Mouse (Mus musculus) adrenal gland, adult 2 months (tissue): ENCODE results near the gene Brip1. TPM values are rescaled to one million over a fixed set of nuclear protein-coding genes. Genes with fewer than 3 reads are reported as not detected.

Experiments used
- DNase-seq: peaks from one replicate; pipeline ENCODE4 v3.0.0; 2021
- long read RNA-seq: library from polyadenylated mRNA; stranded (forward); transcript quantifications from one replicate; pipeline ENCODE4 v2.0.0, GENCODE M21; 2021
- polyA plus RNA-seq: library from polyadenylated mRNA; depleted of rRNA; stranded (reverse); fragments of >200 nt; gene quantifications from 2 replicates; pipeline ENCODE4 v1.2.3, GENCODE M21; 2012; rRNA removed
- total RNA-seq, 2 experiments: library from RNA; stranded (reverse); gene quantifications; 2 replicates each; pipeline ENCODE4 v1.2.3; 2021

Brip1 gene
- under 1 TPM; 0.63 to 0.73 TPM for total RNA-seq
- 0.01 TPM in 1 of 2 replicates, not detected in the other for polyA plus RNA-seq
- long read RNA-seq = 0 reads

GRCm38 (mm10) chr11:86201037-86201786, at the start of gene Brip1:
Gene Brip1 (minus strand): TSS chr11:86201193.
- DNase-seq = peak; percentile 93

- DNase-seq = no peak
These were observed 31.5 kb upstream of the Brip1 start for GRCm38 (mm10) chr11:86232446-86232845.

GRCm38 (mm10) chr11:86231781-86232350, 30.9 kb upstream of the Brip1 start:
- no peak for DNase-seq

- DNase-seq = no peak
These were observed 25.7 kb upstream of the Brip1 start for GRCm38 (mm10) chr11:86226646-86227180.

- DNase-seq = no peak
These were observed 24.8 kb upstream of the Brip1 start for GRCm38 (mm10) chr11:86225761-86226160.

GRCm38 (mm10) chr11:86211803-86212202, 10.8 kb upstream of the Brip1 start:
- DNase-seq = no peak

- DNase-seq = no peak
These were observed 8.1 kb upstream of the Brip1 start for GRCm38 (mm10) chr11:86209123-86209522.

- no peak for DNase-seq
These were observed 4.9 kb upstream of the Brip1 start for GRCm38 (mm10) chr11:86205876-86206275.

- no peak for DNase-seq
These were observed 4.0 kb upstream of the Brip1 start for GRCm38 (mm10) chr11:86205031-86205430.

- peak; percentile 35 for DNase-seq
These were observed 1.1 kb upstream of the Brip1 start for GRCm38 (mm10) chr11:86201901-86202675.

GRCm38 (mm10) chr11:86200460-86201021, 452 bp downstream of the Brip1 start:
- no peak for DNase-seq

GRCm38 (mm10) chr11:86199733-86200132, 1.3 kb downstream of the Brip1 start:
- no peak for DNase-seq

GRCm38 (mm10) chr11:86185224-86185623, 15.8 kb downstream of the Brip1 start:
- peak; percentile 36 for DNase-seq

GRCm38 (mm10) chr11:86175833-86176232, 25.2 kb downstream of the Brip1 start:
- DNase-seq = peak; percentile 44

GRCm38 (mm10) chr11:86174173-86174572, 26.8 kb downstream of the Brip1 start:
- DNase-seq = peak; percentile 48

- no peak for DNase-seq
These were observed 30.2 kb downstream of the Brip1 start for GRCm38 (mm10) chr11:86170743-86171142.

GRCm38 (mm10) chr11:86160251-86160650, 40.7 kb downstream of the Brip1 start:
- no peak for DNase-seq

- no peak for DNase-seq
These were observed 42.0 kb downstream of the Brip1 start for GRCm38 (mm10) chr11:86158950-86159349.

- DNase-seq = no peak
These were observed 45.4 kb downstream of the Brip1 start for GRCm38 (mm10) chr11:86155638-86156037.

- no peak for DNase-seq
These were observed 69.7 kb downstream of the Brip1 start for GRCm38 (mm10) chr11:86131324-86131723.

- DNase-seq = no peak
These were observed 83.7 kb downstream of the Brip1 start for GRCm38 (mm10) chr11:86117078-86117869.
